Mouse (Mus musculus) embryonic facial prominence, embryonic 12.5 days (tissue): ENCODE data around the gene Epb41l1. TPM values are rescaled to one million over a fixed set of nuclear protein-coding genes. Genes with fewer than 3 reads are reported as not detected.
"Not testable (repeated sequence)": the region's sequence is repeated elsewhere in the genome, so short reads cannot be mapped to it uniquely, and the experiment has no call there.

ENCODE experiments used
- ATAC-seq: fragments of 200-750 bp; cut with Nextera tagmentation; 2 replicates; pipeline ENCODE4 v1.8.0; 2017; ENCODE audit not compliant: insufficient number of reproducible peaks, insufficient read depth, low FRiP score, low TSS enrichment
- H3K27ac ChIP-seq: fragments of 300-500 bp; sonication (generic); 2 replicates; pipeline ENCODE4 v1.5.1; 2016; ENCODE audit warnings: mild to moderate bottlenecking
- H3K27me3 ChIP-seq: fragments of 300-500 bp; sonication (generic); 2 replicates; pipeline ENCODE4 v1.6.1; 2016; ENCODE audit warnings: mild to moderate bottlenecking, moderate library complexity
- H3K36me3 ChIP-seq: fragments of 300-500 bp; sonication (generic); 2 replicates; pipeline ENCODE4 v1.6.1; 2016; ENCODE audit warnings: mild to moderate bottlenecking
- H3K4me1 ChIP-seq: fragments of 300-500 bp; sonication (generic); 2 replicates; pipeline ENCODE4 v1.6.1; 2016
- H3K4me2 ChIP-seq: fragments of 300-500 bp; sonication (generic); replicated peaks from 2 replicates; pipeline ENCODE4 v1.6.1; 2016; ENCODE audit warnings: mild to moderate bottlenecking, moderate library complexity
- H3K4me3 ChIP-seq: fragments of 300-500 bp; sonication (generic); 2 replicates; pipeline ENCODE4 v1.5.1; 2016; ENCODE audit warnings: mild to moderate bottlenecking
- H3K9ac ChIP-seq: fragments of 300-500 bp; sonication (generic); 2 replicates; pipeline ENCODE4 v1.6.1; 2016; ENCODE audit warnings: mild to moderate bottlenecking, moderate library complexity
- H3K9me3 ChIP-seq: fragments of 300-500 bp; sonication (generic); 2 replicates; pipeline ENCODE4 v1.6.1; 2016; ENCODE audit warnings: mild to moderate bottlenecking, moderate library complexity
- WGBS: fragments of 180-500 bp; shearing (Covaris S2); methylation state at CpG from one replicate; pipeline ENCODE4 v1.1.7; 2016; 5-methylcytosine and 5-hydroxymethylcytosine counted together
- polyA plus RNA-seq: library from polyadenylated mRNA; unstranded; fragments of >200 nt; fragmentation: Nextera tagmentation; extraction: Ambion mirVana; gene quantifications from 2 replicates; pipeline ENCODE4 v1.2.1, GENCODE M21; 2016

Gene Epb41l1
- polyA plus RNA-seq, 1 experiment from 2014 or later, result 3.6 TPM

GRCm38 (mm10) chr2:156515565-156516185 is 95.0 kb downstream of the Epb41l1 start:
- H3K9me3 ChIP-seq, result no peaks in the 10 kb centered on the region
- H3K4me2 ChIP-seq, result no peak overlapping the region
- no peak overlapping the region for H3K4me3 ChIP-seq
- H3K4me1 ChIP-seq, result no peaks in the 10 kb centered on the region
- no peaks in the 10 kb centered on the region for H3K27me3 ChIP-seq
- ATAC-seq, result no peak
- H3K27ac ChIP-seq, result no peak overlapping the region
- no peak overlapping the region for H3K9ac ChIP-seq
- peaks cover 26% of the 10 kb centered on the region for H3K36me3 ChIP-seq
- 26% methylated on average over 7 of the region's 7 CpGs for WGBS

GRCm38 (mm10) chr2:156516678-156517077 is 96.0 kb downstream of the Epb41l1 start:
- H3K4me3 ChIP-seq, result not testable (repeated sequence)

GRCm38 (mm10) chr2:156518306-156518705 is 97.6 kb downstream of the Epb41l1 start:
- H3K27ac ChIP-seq, result no peak overlapping the region
- peaks cover 34% of the 10 kb centered on the region for H3K36me3 ChIP-seq
- H3K27me3 ChIP-seq, result no peaks in the 10 kb centered on the region
- no peak overlapping the region for H3K9ac ChIP-seq
- 81% methylated on average over 6 of the region's 6 CpGs for WGBS
- H3K4me1 ChIP-seq, result no peaks in the 10 kb centered on the region
- no peak for ATAC-seq
- no peaks in the 10 kb centered on the region for H3K9me3 ChIP-seq
- H3K4me3 ChIP-seq, result no peak overlapping the region
- no peak overlapping the region for H3K4me2 ChIP-seq

More at GRCm38 (mm10) chr2:156516678-156517077, 96.0 kb downstream of the Epb41l1 start:
- peak; percentile 92 for ATAC-seq
- H3K27me3 ChIP-seq, H3K9ac ChIP-seq, H3K4me2 ChIP-seq, H3K27ac ChIP-seq, H3K9me3 ChIP-seq, H3K4me1 ChIP-seq: not testable (repeated sequence)
- 74% methylated on average over 2 of the region's 2 CpGs for WGBS
- H3K36me3 ChIP-seq, result peaks cover 24% of the 10 kb centered on the region

GRCm38 (mm10) chr2:156519584-156519983 is 98.9 kb downstream of the Epb41l1 start:
- Histone ChIP-seq H3K9ac (no peak overlapping the region), H3K27ac (no peak overlapping the region), H3K9me3 (no peaks in the 10 kb centered on the region), H3K36me3 (peaks cover 28% of the 10 kb centered on the region; the same call in 1 of the 2 replicates), H3K4me1 (no peaks in the 10 kb centered on the region), H3K27me3 (no peaks in the 10 kb centered on the region), H3K4me3 (no peak overlapping the region), H3K4me2 (no peak overlapping the region)
- no peak for ATAC-seq
- 89% methylated on average over 5 of the region's 5 CpGs for WGBS

- H3K27me3 ChIP-seq, result no peaks in the 10 kb centered on the region
- ATAC-seq, result no peak
- H3K9ac ChIP-seq, result no peak overlapping the region
- no peak overlapping the region for H3K4me3 ChIP-seq
- H3K27ac ChIP-seq, result no peak overlapping the region
- H3K9me3 ChIP-seq, result no peaks in the 10 kb centered on the region
- H3K36me3 ChIP-seq, result peaks cover 35% of the 10 kb centered on the region; the same call in 1 of the 2 replicates
- 90% methylated on average over 11 of the region's 11 CpGs for WGBS
- H3K4me2 ChIP-seq, result no peak overlapping the region
- H3K4me1 ChIP-seq, result no peaks in the 10 kb centered on the region
These were observed 102.3 kb downstream of the Epb41l1 start for GRCm38 (mm10) chr2:156522994-156523393.

GRCm38 (mm10) chr2:156524078-156524477 is 103.4 kb downstream of the Epb41l1 start:
- no peaks in the 10 kb centered on the region for H3K9me3 ChIP-seq
- H3K36me3 ChIP-seq, result peaks cover 35% of the 10 kb centered on the region; the same call in 1 of the 2 replicates
- ATAC-seq, result no peak
- no peaks in the 10 kb centered on the region for H3K27me3 ChIP-seq
- H3K27ac ChIP-seq, result no peak overlapping the region
- WGBS, result 38% methylated on average over 3 of the region's 3 CpGs
- no peak overlapping the region for H3K4me3 ChIP-seq
- no peak overlapping the region for H3K4me2 ChIP-seq
- H3K9ac ChIP-seq, result no peak overlapping the region
- H3K4me1 ChIP-seq, result no peaks in the 10 kb centered on the region

- WGBS, result 52% methylated on average over 2 of the region's 2 CpGs
- H3K9me3 ChIP-seq, result no peaks in the 10 kb centered on the region
- peaks cover 24% of the 10 kb centered on the region; the same call in 1 of the 2 replicates for H3K36me3 ChIP-seq
- no peak overlapping the region for H3K4me3 ChIP-seq
- H3K27me3 ChIP-seq, result no peaks in the 10 kb centered on the region
- H3K27ac ChIP-seq, result no peak overlapping the region
- no peak overlapping the region for H3K4me2 ChIP-seq
- no peak for ATAC-seq
- no peak overlapping the region for H3K9ac ChIP-seq
- H3K4me1 ChIP-seq, result no peaks in the 10 kb centered on the region
These were observed 109.0 kb downstream of the Epb41l1 start for GRCm38 (mm10) chr2:156529726-156530125.

GRCm38 (mm10) chr2:156533160-156533559 is 112.5 kb downstream of the Epb41l1 start:
- no peak overlapping the region for H3K27ac ChIP-seq
- no peak overlapping the region for H3K4me2 ChIP-seq
- no peak overlapping the region for H3K9ac ChIP-seq
- ATAC-seq, result no peak
- no peaks in the 10 kb centered on the region for H3K9me3 ChIP-seq
- WGBS, result 76% methylated on average over 2 of the region's 2 CpGs
- H3K36me3 ChIP-seq, result peaks cover 18% of the 10 kb centered on the region; the same call in 1 of the 2 replicates
- no peaks in the 10 kb centered on the region for H3K27me3 ChIP-seq
- no peak overlapping the region for H3K4me3 ChIP-seq
- H3K4me1 ChIP-seq, result no peaks in the 10 kb centered on the region

- H3K9me3 ChIP-seq, result no peaks in the 10 kb centered on the region
- no peak overlapping the region for H3K4me3 ChIP-seq
- no peaks in the 10 kb centered on the region for H3K27me3 ChIP-seq
- no peak overlapping the region for H3K9ac ChIP-seq
- ATAC-seq, result no peak
- 84% methylated on average over 7 of the region's 7 CpGs for WGBS
- no peak overlapping the region for H3K27ac ChIP-seq
- no peaks in the 10 kb centered on the region for H3K4me1 ChIP-seq
- no peak overlapping the region for H3K4me2 ChIP-seq
- peaks cover 20% of the 10 kb centered on the region for H3K36me3 ChIP-seq
These were observed 118.3 kb downstream of the Epb41l1 start for GRCm38 (mm10) chr2:156538817-156539555.

- Histone ChIP-seq H3K9me3 (no peaks in the 10 kb centered on the region), H3K9ac (no peak overlapping the region), H3K27me3 (no peaks in the 10 kb centered on the region), H3K4me1 (no peaks in the 10 kb centered on the region), H3K36me3 (peaks cover 19% of the 10 kb centered on the region; the same call in 1 of the 2 replicates), H3K4me3 (no peak overlapping the region), H3K4me2 (no peak overlapping the region), H3K27ac (no peak overlapping the region)
- no peak for ATAC-seq
- 73% methylated on average over 7 of the region's 7 CpGs for WGBS
These were observed 120.3 kb downstream of the Epb41l1 start for GRCm38 (mm10) chr2:156540991-156541390.

GRCm38 (mm10) chr2:156542410-156542809 is 121.7 kb downstream of the Epb41l1 start:
- H3K36me3 ChIP-seq, result peaks cover 16% of the 10 kb centered on the region; the same call in 1 of the 2 replicates
- H3K9me3 ChIP-seq, result no peaks in the 10 kb centered on the region
- no peaks in the 10 kb centered on the region for H3K27me3 ChIP-seq
- no peaks in the 10 kb centered on the region for H3K4me1 ChIP-seq
- no peak overlapping the region for H3K27ac ChIP-seq
- ATAC-seq, result no peak
- H3K9ac ChIP-seq, result no peak overlapping the region
- H3K4me3 ChIP-seq, result no peak overlapping the region
- no peak overlapping the region for H3K4me2 ChIP-seq
- 77% methylated on average over 8 of the region's 8 CpGs for WGBS

GRCm38 (mm10) chr2:156543804-156544203 is 123.1 kb downstream of the Epb41l1 start:
- Histone ChIP-seq H3K36me3 (peaks cover 13% of the 10 kb centered on the region; the same call in 1 of the 2 replicates), H3K4me3 (no peak overlapping the region), H3K4me2 (no peak overlapping the region), H3K4me1 (peaks cover 7% of the 10 kb centered on the region; the same call in 1 of the 2 replicates), H3K9ac (no peak overlapping the region), H3K27ac (no peak overlapping the region), H3K9me3 (no peaks in the 10 kb centered on the region), H3K27me3 (no peaks in the 10 kb centered on the region)
- ATAC-seq, result no peak
- 69% methylated on average over 3 of the region's 3 CpGs for WGBS
